Mouse (Mus musculus): Measurements from ENCODE around the gene Mier2.

DNA sequence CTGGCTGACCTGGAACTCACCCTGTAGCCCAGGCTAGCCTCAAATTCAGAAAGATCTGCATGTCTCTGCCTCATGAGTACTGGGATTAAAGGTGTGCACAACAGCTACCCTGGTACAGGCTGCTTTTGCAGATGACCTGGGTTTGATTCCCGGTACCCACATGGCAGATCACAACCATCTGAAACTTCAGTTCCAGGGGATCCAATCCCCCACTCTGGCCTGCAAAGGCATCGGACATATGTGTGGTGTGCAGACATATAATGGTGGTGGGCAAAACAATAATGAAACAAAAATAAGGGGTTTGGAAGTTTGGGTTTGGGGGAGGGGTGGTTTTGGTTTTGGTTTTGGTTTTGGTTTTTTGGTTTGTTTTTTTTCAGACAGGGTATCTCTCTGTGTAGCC lies 16.3 kb upstream of the Mier2 start:
- TF ChIP-seq MYOG (IDR thresholded peaks at IDR 0.05; ENCODE audit: control insufficient read depth in 1 of 3, insufficient read depth in 1 of 3, insufficient read length in 2 of 3, low read depth in 2 of 3) (no peak), CEBPB (IDR thresholded peaks at IDR 0.05; ENCODE audit: insufficient read depth, poor library complexity, severe bottlenecking) (no peak), MAX (IDR thresholded peaks at IDR 0.05; ENCODE audit: low read depth) (no peak), POLR2A (IDR thresholded peaks at IDR 0.05; ENCODE audit: insufficient read length, low read depth) (no peak), POLR2AphosphoS2 (IDR thresholded peaks at IDR 0.05; ENCODE audit: insufficient read length, low read depth) (no peak), MYOD1 (IDR thresholded peaks at IDR 0.05; ENCODE audit: control insufficient read depth in 1 of 3, insufficient read length in 2 of 3, low read depth in 2 of 3) (no peak)
